ENCODE assay signal across 1 mouse cellular context in the genomic region with DNA sequence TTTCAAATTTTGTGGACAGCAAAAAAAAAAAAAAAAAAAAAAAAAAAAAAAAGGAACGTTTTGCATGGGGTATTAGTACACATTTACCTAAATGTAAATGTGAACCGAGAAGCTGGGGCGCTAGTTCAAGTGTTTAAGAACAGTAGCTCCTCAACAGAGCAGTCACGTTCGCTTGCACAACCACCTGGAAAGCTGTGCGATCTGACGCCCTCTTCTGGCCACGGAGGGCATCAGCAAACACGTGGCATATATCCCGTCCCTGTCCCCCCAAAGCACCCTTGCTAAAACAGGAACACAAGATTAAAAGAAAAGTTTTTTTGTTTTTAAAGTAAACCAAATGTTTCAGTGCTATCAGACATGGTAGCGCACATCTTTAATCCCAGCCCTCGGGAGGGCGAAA.
TF ChIP-seq lines count a peak whose summit lies in the region.

No protein-coding gene starts in this region.

TF ChIP-seq in MEL, 35 proteins besides CTCF, POLR2A, EP300 and RAD21 (continued from another document):
- TF ChIP-seq TCF12 (IDR thresholded peaks at IDR 0.05; ENCODE audit: low read depth, low read length) (peak; percentile 50), ETS1 (IDR thresholded peaks at IDR 0.05; ENCODE audit: low read depth, low read length) (0 out of 2 replicates have a peak, but pooled peaks have one; percentile 33), NELFE (IDR thresholded peaks at IDR 0.05; ENCODE audit: low read depth, low read length) (0 out of 2 replicates have a peak, but pooled peaks have one; percentile 24), ZC3H11A (IDR thresholded peaks at IDR 0.05; ENCODE audit: low read depth, low read length) (peak; percentile 20), USF1 (IDR thresholded peaks at IDR 0.05; ENCODE audit: low read depth, low read length) (peak; percentile 83), SMC3 (IDR thresholded peaks at IDR 0.05; ENCODE audit: low read depth, low read length) (peak; percentile 62), E2F4 (IDR thresholded peaks at IDR 0.05; ENCODE audit: borderline replicate concordance, low read depth, low read length) (no peak), BHLHE40 (IDR thresholded peaks at IDR 0.05; ENCODE audit: borderline replicate concordance, low read depth, low read length) (peak; percentile 93), USF2 (IDR thresholded peaks at IDR 0.05; ENCODE audit: borderline replicate concordance in 1 of 2, insufficient read depth in 1 of 2, low read depth in 1 of 2, low read length in 2 of 2) (peak in 1 of 2 experiments; percentile 36; a peak in 1 of 4 replicates)
TF ChIP-seq in MEL: peak in this region for 16.
